Mouse (Mus musculus): ENCODE measurements around the gene 4931428L18Rik. TPM values are rescaled to one million over a fixed set of nuclear protein-coding genes. Genes with fewer than 3 reads are reported as not detected.

Gene 4931428L18Rik
- 0.09 TPM for polyA plus RNA-seq (2012; fragmentation: generic; extraction: Trizol)
- long read RNA-seq, experiment 1 = 0 reads
- long read RNA-seq, experiment 2 = 0 reads

- Histone ChIP-seq H3K27me3 (ENCODE audit: control insufficient read depth, insufficient read depth, insufficient read length) (no peaks in the 10 kb centered on the region), H3K79me3 (ENCODE audit: low read depth) (no peaks in the 10 kb centered on the region), H3K4me3 (ENCODE audit: insufficient read depth, poor library complexity, severe bottlenecking) (no peak within 1 kb of the TSS), H3K36me3 (ENCODE audit: control insufficient read depth, insufficient read depth) (no peaks in the 10 kb centered on the region), H3ac (ENCODE audit: control insufficient read depth, insufficient read length, low read depth) (no peak within 1 kb of the TSS), H3K79me2 (ENCODE audit: control insufficient read depth, insufficient read depth) (no peaks in the 10 kb centered on the region)
- no peak for TF ChIP-seq MYOG (IDR thresholded peaks at IDR 0.05; ENCODE audit: control insufficient read depth, extremely low read depth, insufficient read length)
- TF ChIP-seq USF1 (IDR thresholded peaks at IDR 0.05; ENCODE audit: low read depth) = no peak
- no peak for TF ChIP-seq MYOD1 (IDR thresholded peaks at IDR 0.05; ENCODE audit: control insufficient read depth, insufficient read length, low read depth)
- TF ChIP-seq CTCF (IDR thresholded peaks at IDR 0.05; ENCODE audit: control insufficient read depth, insufficient read depth, insufficient read length) = no peak
- no peak for TF ChIP-seq MAX (IDR thresholded peaks at IDR 0.05)
- no peak for TF ChIP-seq CEBPB (IDR thresholded peaks at IDR 0.05; ENCODE audit: low read depth)
- TF ChIP-seq FOSL1 (IDR thresholded peaks at IDR 0.05; ENCODE audit: insufficient read depth, low read length, poor library complexity, severe bottlenecking) = no peak
These were observed at the start of gene 4931428L18Rik, which contains the start of gene Pih1d3 for GRCm38 (mm10) chr1:31222564-31222963. Gene 4931428L18Rik, minus strand, starts transcription at chr1:31222684. Gene Pih1d3, plus strand, starts transcription at chr1:31222838.

- Histone ChIP-seq H3K4me3 (ENCODE audit: insufficient read depth, poor library complexity, severe bottlenecking) (no peak overlapping the region), H3K79me2 (ENCODE audit: control insufficient read depth, insufficient read depth) (no peaks in the 10 kb centered on the region), H3K36me3 (ENCODE audit: control insufficient read depth, insufficient read depth) (no peaks in the 10 kb centered on the region), H3ac (ENCODE audit: control insufficient read depth, insufficient read length, low read depth) (no peak overlapping the region), H3K27me3 (ENCODE audit: control insufficient read depth, insufficient read depth, insufficient read length) (no peaks in the 10 kb centered on the region), H3K79me3 (ENCODE audit: low read depth) (no peaks in the 10 kb centered on the region)
- TF ChIP-seq USF1 (IDR thresholded peaks at IDR 0.05; ENCODE audit: low read depth) = no peak
- TF ChIP-seq MYOG (IDR thresholded peaks at IDR 0.05; ENCODE audit: control insufficient read depth, extremely low read depth, insufficient read length) = no peak
- no peak for TF ChIP-seq MAX (IDR thresholded peaks at IDR 0.05)
- TF ChIP-seq CEBPB (IDR thresholded peaks at IDR 0.05; ENCODE audit: low read depth) = no peak
- TF ChIP-seq FOSL1 (IDR thresholded peaks at IDR 0.05; ENCODE audit: insufficient read depth, low read length, poor library complexity, severe bottlenecking) = no peak
These were observed 37.9 kb upstream of the 4931428L18Rik start for GRCm38 (mm10) chr1:31260218-31260923.

- TF ChIP-seq CEBPB (IDR thresholded peaks at IDR 0.05; ENCODE audit: low read depth) = no peak
- no peak for TF ChIP-seq MYOG (IDR thresholded peaks at IDR 0.05; ENCODE audit: control insufficient read depth, extremely low read depth, insufficient read length)
- no peak for TF ChIP-seq FOSL1 (IDR thresholded peaks at IDR 0.05; ENCODE audit: insufficient read depth, low read length, poor library complexity, severe bottlenecking)
- no peak for TF ChIP-seq MAX (IDR thresholded peaks at IDR 0.05)
- TF ChIP-seq USF1 (IDR thresholded peaks at IDR 0.05; ENCODE audit: low read depth) = no peak
- TF ChIP-seq MYOD1 (IDR thresholded peaks at IDR 0.05; ENCODE audit: control insufficient read depth, insufficient read length, low read depth) = no peak
- no peak for TF ChIP-seq CTCF (IDR thresholded peaks at IDR 0.05; ENCODE audit: control insufficient read depth, insufficient read depth, insufficient read length)
- Histone ChIP-seq H3K79me2 (ENCODE audit: control insufficient read depth, insufficient read depth) (no peaks in the 10 kb centered on the region), H3K4me3 (ENCODE audit: insufficient read depth, poor library complexity, severe bottlenecking) (no peak overlapping the region), H3K36me3 (ENCODE audit: control insufficient read depth, insufficient read depth) (no peaks in the 10 kb centered on the region), H3K27me3 (ENCODE audit: control insufficient read depth, insufficient read depth, insufficient read length) (no peaks in the 10 kb centered on the region), H3K79me3 (ENCODE audit: low read depth) (no peaks in the 10 kb centered on the region), H3ac (ENCODE audit: control insufficient read depth, insufficient read length, low read depth) (no peak overlapping the region)
These were observed 11.0 kb upstream of the 4931428L18Rik start for GRCm38 (mm10) chr1:31233319-31234036.

- H3K4me3 ChIP-seq (ENCODE audit: insufficient read depth, poor library complexity, severe bottlenecking) = no peak overlapping the region
- no peaks in the 10 kb centered on the region for H3K27me3 ChIP-seq (ENCODE audit: control insufficient read depth, insufficient read depth, insufficient read length)
- no peaks in the 10 kb centered on the region for H3K79me3 ChIP-seq (ENCODE audit: low read depth)
- no peak overlapping the region for H3ac ChIP-seq (ENCODE audit: control insufficient read depth, insufficient read length, low read depth)
- TF ChIP-seq CTCF (IDR thresholded peaks at IDR 0.05; ENCODE audit: control insufficient read depth, insufficient read depth, insufficient read length) (no peak), CEBPB (IDR thresholded peaks at IDR 0.05; ENCODE audit: low read depth) (no peak), MAX (IDR thresholded peaks at IDR 0.05) (no peak), USF1 (IDR thresholded peaks at IDR 0.05; ENCODE audit: low read depth) (no peak), MYOD1 (IDR thresholded peaks at IDR 0.05; ENCODE audit: control insufficient read depth, insufficient read length, low read depth) (no peak), MYOG (IDR thresholded peaks at IDR 0.05; ENCODE audit: control insufficient read depth, extremely low read depth, insufficient read length) (no peak), FOSL1 (IDR thresholded peaks at IDR 0.05; ENCODE audit: insufficient read depth, low read length, poor library complexity, severe bottlenecking) (no peak)
- no peaks in the 10 kb centered on the region for H3K36me3 ChIP-seq (ENCODE audit: control insufficient read depth, insufficient read depth)
- no peaks in the 10 kb centered on the region for H3K79me2 ChIP-seq (ENCODE audit: control insufficient read depth, insufficient read depth)
These were observed 1.8 kb downstream of the 4931428L18Rik start for GRCm38 (mm10) chr1:31220599-31221250.

- Histone ChIP-seq H3K36me3 (ENCODE audit: control insufficient read depth, insufficient read depth) (no peaks in the 10 kb centered on the region), H3K79me3 (ENCODE audit: low read depth) (no peaks in the 10 kb centered on the region), H3K4me3 (ENCODE audit: insufficient read depth, poor library complexity, severe bottlenecking) (no peak overlapping the region), H3ac (ENCODE audit: control insufficient read depth, insufficient read length, low read depth) (no peak overlapping the region), H3K79me2 (ENCODE audit: control insufficient read depth, insufficient read depth) (no peaks in the 10 kb centered on the region), H3K27me3 (ENCODE audit: control insufficient read depth, insufficient read depth, insufficient read length) (no peaks in the 10 kb centered on the region)
- no peak for TF ChIP-seq MYOD1 (IDR thresholded peaks at IDR 0.05; ENCODE audit: control insufficient read depth, insufficient read length, low read depth)
- no peak for TF ChIP-seq FOSL1 (IDR thresholded peaks at IDR 0.05; ENCODE audit: insufficient read depth, low read length, poor library complexity, severe bottlenecking)
- TF ChIP-seq USF1 (IDR thresholded peaks at IDR 0.05; ENCODE audit: low read depth) = no peak
- no peak for TF ChIP-seq MAX (IDR thresholded peaks at IDR 0.05)
- no peak for TF ChIP-seq CTCF (IDR thresholded peaks at IDR 0.05; ENCODE audit: control insufficient read depth, insufficient read depth, insufficient read length)
These were observed 7.7 kb downstream of the 4931428L18Rik start for GRCm38 (mm10) chr1:31214831-31215230.

All from C2C12 (cell line).